Mouse (Mus musculus) MEL (cell line): ENCODE data around the gene Med9. TPM values are rescaled to one million over a fixed set of nuclear protein-coding genes. Genes with fewer than 3 reads are reported as not detected.
A peak's percentile ranks its signal among the peaks of the same experiment; 100 is the strongest.

Source experiments
- DNase-seq: peaks from one replicate; pipeline ENCODE4 v3.0.0; 2011; ENCODE audit warnings: low read depth, low spot score
- H3K27ac ChIP-seq: 2 replicates; pipeline ENCODE4 v1.5.1; 2012; ENCODE audit warnings: low read depth, mild to moderate bottlenecking, control low read depth, low read length, moderate library complexity; ENCODE audit not compliant: control insufficient read depth
- H3K27me3 ChIP-seq, 2 experiments: fragments of 150-350 bp in 1 of 2; sonication (generic) in 1 of 2; 2 replicates each; pipeline ENCODE4 v1.6.1; 2012; ENCODE audit warnings: low read length in 2 of 2, mild to moderate bottlenecking in 2 of 2, improper control_type of control experiment in 1 of 2, moderate library complexity in 1 of 2; ENCODE audit not compliant: insufficient read depth in 2 of 2, control insufficient read depth in 1 of 2
- H3K36me3 ChIP-seq, 2 experiments: 2 replicates each; pipeline ENCODE4 v1.6.1; 2012 to 2014; ENCODE audit warnings: low read length in 2 of 2, improper control_type of control experiment in 1 of 2, inconsistent platforms in 1 of 2, mild to moderate bottlenecking in 1 of 2; ENCODE audit not compliant: insufficient read depth in 2 of 2, control insufficient read depth in 1 of 2
- H3K4me1 ChIP-seq, 2 experiments: fragments of 150-350 bp in 1 of 2; sonication (generic) in 1 of 2; 2 replicates each; pipeline ENCODE4 v1.6.1; 2012; ENCODE audit warnings: low read length in 2 of 2, improper control_type of control experiment in 1 of 2, mild to moderate bottlenecking in 1 of 2; ENCODE audit not compliant: insufficient read depth in 2 of 2, control insufficient read depth in 1 of 2
- H3K4me3 ChIP-seq, 2 experiments: fragments of 150-350 bp in 1 of 2; sonication (generic) in 1 of 2; 2 replicates each; pipeline ENCODE4 v1.5.1; 2012; ENCODE audit warnings: low read depth in 2 of 2, low read length in 2 of 2, mild to moderate bottlenecking in 2 of 2, moderate library complexity in 2 of 2, control low read depth in 1 of 2, improper control_type of control experiment in 1 of 2; ENCODE audit not compliant: control insufficient read depth in 1 of 2, insufficient read depth in 1 of 2
- H3K79me2 ChIP-seq: 2 replicates; pipeline ENCODE4 v1.6.1; 2012; ENCODE audit warnings: mild to moderate bottlenecking, low read length, moderate library complexity; ENCODE audit not compliant: control insufficient read depth, poor library complexity, insufficient read depth
- H3K9ac ChIP-seq: 2 replicates; pipeline ENCODE4 v1.6.1; 2012; ENCODE audit warnings: low read depth, mild to moderate bottlenecking, control low read depth, low read length, moderate library complexity; ENCODE audit not compliant: control insufficient read depth, poor library complexity, severe bottlenecking
- H3K9me3 ChIP-seq: fragments of 150-350 bp; sonication (generic); replicated peaks from 2 replicates; pipeline ENCODE4 v1.6.1; 2012; ENCODE audit warnings: mild to moderate bottlenecking, low read length, improper control_type of control experiment, moderate library complexity; ENCODE audit not compliant: insufficient read depth
- E2F4 ChIP-seq: IDR thresholded peaks from 2 replicates; pipeline ENCODE4 v1.6.1; 2011; ENCODE audit warnings: low read depth, low read length, improper control_type of control experiment, borderline replicate concordance
- EP300 ChIP-seq, 2 experiments: IDR thresholded peaks; 2 replicates each; pipeline ENCODE4 v1.6.1; 2011; ENCODE audit warnings: improper control_type of control experiment in 2 of 2, low read length in 2 of 2, low read depth in 1 of 2, mild to moderate bottlenecking in 1 of 2
- GATA1 ChIP-seq: IDR thresholded peaks from 2 replicates; pipeline ENCODE4 v1.6.1; 2011; ENCODE audit warnings: low read depth, low read length, improper control_type of control experiment
- HCFC1 ChIP-seq: IDR thresholded peaks from 2 replicates; pipeline ENCODE4 v1.6.1; 2012; ENCODE audit warnings: low read depth, mild to moderate bottlenecking, inconsistent platforms, low read length, improper control_type of control experiment, moderate library complexity
- JUND ChIP-seq: IDR thresholded peaks from 2 replicates; pipeline ENCODE4 v1.6.1; 2011; ENCODE audit warnings: low read depth, mild to moderate bottlenecking, improper control_type of control experiment, low read length
- KAT2A ChIP-seq: conservative IDR thresholded peaks from 2 replicates; pipeline ENCODE4 v1.6.1; 2012; ENCODE audit warnings: low read depth, low read length, improper control_type of control experiment, inconsistent platforms
- MEF2A ChIP-seq: IDR thresholded peaks from 2 replicates; pipeline ENCODE4 v1.6.1; 2014; ENCODE audit warnings: low read depth, mild to moderate bottlenecking, inconsistent platforms, low read length, improper control_type of control experiment; ENCODE audit not compliant: poor library complexity, insufficient replicate concordance, severe bottlenecking; ENCODE audit errors: extremely low read depth
- MXI1 ChIP-seq: IDR thresholded peaks from 2 replicates; pipeline ENCODE4 v1.6.1; 2011; ENCODE audit warnings: mild to moderate bottlenecking, low read depth, low read length, improper control_type of control experiment
- NRF1 ChIP-seq: IDR thresholded peaks from 2 replicates; pipeline ENCODE4 v1.6.1; 2014; ENCODE audit warnings: low read depth, mild to moderate bottlenecking, inconsistent platforms, low read length, improper control_type of control experiment, moderate library complexity; ENCODE audit not compliant: poor library complexity, insufficient read depth, severe bottlenecking
- POLR2AphosphoS2 ChIP-seq: IDR thresholded peaks from 2 replicates; pipeline ENCODE4 v1.6.1; 2011; ENCODE audit warnings: low read length, improper control_type of control experiment
- RCOR1 ChIP-seq: IDR thresholded peaks from 2 replicates; pipeline ENCODE4 v1.6.1; 2012; ENCODE audit warnings: low read depth, mild to moderate bottlenecking, inconsistent platforms, low read length, improper control_type of control experiment
- SIN3A ChIP-seq: IDR thresholded peaks from 2 replicates; pipeline ENCODE4 v1.6.1; 2012; ENCODE audit warnings: low read length, improper control_type of control experiment, inconsistent platforms
- TAL1 ChIP-seq: IDR thresholded peaks from 2 replicates; pipeline ENCODE4 v1.6.1; 2012; ENCODE audit warnings: mild to moderate bottlenecking, inconsistent platforms, low read length, moderate library complexity, mixed read lengths
- TBP ChIP-seq: IDR thresholded peaks from 2 replicates; pipeline ENCODE4 v1.8.0; 2011; ENCODE audit warnings: low read depth, low read length, improper control_type of control experiment
- TCF12 ChIP-seq: IDR thresholded peaks from 2 replicates; pipeline ENCODE4 v1.6.1; 2014; ENCODE audit warnings: low read depth, mild to moderate bottlenecking, inconsistent platforms, low read length, improper control_type of control experiment, moderate library complexity
- USF2 ChIP-seq, 2 experiments: IDR thresholded peaks; 2 replicates each; pipeline ENCODE4 v1.6.1; 2011 to 2012; ENCODE audit warnings: improper control_type of control experiment in 2 of 2, low read length in 2 of 2, borderline replicate concordance in 1 of 2, inconsistent platforms in 1 of 2, low read depth in 1 of 2, mild to moderate bottlenecking in 1 of 2; ENCODE audit not compliant: insufficient read depth in 1 of 2
- ZC3H11A ChIP-seq: IDR thresholded peaks from 2 replicates; pipeline ENCODE4 v1.6.1; 2012; ENCODE audit warnings: low read depth, mild to moderate bottlenecking, inconsistent platforms, low read length, improper control_type of control experiment
- ZNF384 ChIP-seq: IDR thresholded peaks from 2 replicates; pipeline ENCODE4 v1.6.1; 2012; ENCODE audit warnings: low read depth, mild to moderate bottlenecking, inconsistent platforms, low read length, improper control_type of control experiment
- polyA plus RNA-seq, 2 experiments: library from polyadenylated mRNA; stranded (reverse) in 1 of 2; unstranded in 1 of 2; fragments of >175 nt in 1 of 2; fragments of >200 nt in 1 of 2; gene quantifications; 2 replicates each; pipeline versions ENCODE4 v1.2.1 to v1.2.4; 2012; ENCODE audit warnings: low replicate concordance in 2 of 2, low read depth in 1 of 2; ENCODE audit not compliant: insufficient read length in 2 of 2, insufficient read depth in 1 of 2, missing spikeins in 1 of 2
- total RNA-seq: library from RNA; depleted of rRNA; stranded (reverse); fragments of 300-350 nt; gene quantifications from 2 replicates; pipeline ENCODE4 v1.2.3, GENCODE M21; 2012

Med9 gene
- total and polyA plus RNA-seq, 3 experiments: 46.8 to 48.4 TPM; not detected in 1

DNA sequence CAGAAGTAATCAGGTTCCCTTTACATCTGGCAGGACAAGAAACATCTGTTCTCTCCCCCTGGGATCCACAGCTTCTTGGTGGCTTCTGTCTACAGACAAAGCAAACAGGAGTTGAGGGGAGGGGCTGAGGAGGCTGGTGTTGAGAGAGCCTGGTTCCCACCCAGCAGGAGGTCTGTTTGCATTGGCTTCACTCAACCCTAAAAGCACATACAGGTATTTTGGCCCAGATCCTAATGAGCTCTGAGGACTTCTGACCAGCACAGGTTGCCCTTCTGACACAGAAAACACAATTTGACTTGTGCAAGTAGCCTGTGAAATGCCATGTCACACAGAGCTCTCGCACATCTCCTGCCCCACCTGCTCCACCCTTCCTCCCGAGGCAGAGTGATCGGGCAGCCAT lies 39.6 kb upstream of the Med9 start:
- Histone ChIP-seq H3K79me2 (no peaks in the 10 kb centered on the region), H3K36me3 (no peaks in the 10 kb centered on the region), H3K9me3 (no peaks in the 10 kb centered on the region), H3K27ac (no peak overlapping the region), H3K4me1 (no peaks in the 10 kb centered on the region), H3K27me3 (peaks cover 2 to 3% of the 10 kb centered on the region in 2 experiments; a peak in 1 of 4 replicates), H3K4me3 (no peak overlapping the region), H3K9ac (no peak overlapping the region)
- no peak for DNase-seq
- TF ChIP-seq TCF12: no peak
- no peak for TF ChIP-seq SIN3A
- TF ChIP-seq HCFC1: no peak
- no peak for TF ChIP-seq RCOR1
- TF ChIP-seq NRF1: no peak
- no peak for TF ChIP-seq MXI1
- no peak for TF ChIP-seq TBP
- TF ChIP-seq POLR2AphosphoS2: no peak
- no peak for TF ChIP-seq JUND
- no peak for TF ChIP-seq E2F4
- no peak for TF ChIP-seq TAL1
- no peak for TF ChIP-seq ZNF384
- TF ChIP-seq ZC3H11A: no peak

DNA sequence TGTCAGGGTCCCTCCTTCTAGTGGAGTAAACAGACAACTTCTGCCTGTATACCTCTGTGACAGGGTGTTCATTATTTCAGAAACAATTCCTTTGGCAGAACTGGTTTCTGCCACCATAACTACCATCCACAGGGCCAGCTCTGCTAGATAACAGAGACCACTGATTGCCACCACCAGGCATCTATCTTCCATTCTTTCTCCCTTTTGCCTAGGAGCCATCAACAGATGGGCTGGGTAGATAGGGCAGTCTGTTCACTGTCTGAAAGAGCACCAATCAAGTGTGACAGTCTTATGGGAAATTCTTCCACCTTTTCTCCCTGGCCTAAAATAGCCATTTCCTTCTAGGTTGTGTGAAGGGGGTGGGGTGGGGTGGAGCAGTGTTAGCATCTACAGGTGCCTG lies 37.4 kb upstream of the Med9 start:
- Histone ChIP-seq H3K27me3 (peaks cover 2 to 3% of the 10 kb centered on the region in 2 experiments; a peak in 1 of 4 replicates), H3K4me1 (no peaks in the 10 kb centered on the region), H3K36me3 (no peaks in the 10 kb centered on the region), H3K79me2 (no peaks in the 10 kb centered on the region), H3K9me3 (no peaks in the 10 kb centered on the region), H3K27ac (no peak overlapping the region), H3K9ac (no peak overlapping the region), H3K4me3 (no peak overlapping the region)
- DNase-seq: no peak
- TF ChIP-seq KAT2A: no peak
- no peak for TF ChIP-seq USF2 (IDR thresholded peaks at IDR 0.05; ENCODE audit: borderline replicate concordance in 1 of 2, insufficient read depth in 1 of 2, low read depth in 1 of 2, low read length in 2 of 2)
- peak; percentile 50 for TF ChIP-seq TCF12
- TF ChIP-seq MEF2A: no peak
- TF ChIP-seq EP300 (IDR thresholded peaks at IDR 0.05; ENCODE audit: low read depth in 1 of 2, low read length in 2 of 2): peak in 1 of 2 experiments; percentile 49; a peak in 1 of 4 replicates
- peak; percentile 61 for TF ChIP-seq GATA1
